Mouse (Mus musculus) inflammation-experienced regulatory T-cells (primary cell): Measurements from ENCODE around the gene Arpin. TPM values are rescaled to one million over a fixed set of nuclear protein-coding genes. Genes with fewer than 3 reads are reported as not detected.

Experiments used
- polyA plus RNA-seq, 2 experiments: library from polyadenylated mRNA; unstranded; fragments of 100-300 nt; shearing (Covaris generic); gene quantifications; one replicate each; pipeline ENCODE4 v1.2.1; 2017

Arpin gene
- under 1 TPM; 0.23 to 0.81 TPM for polyA plus RNA-seq

DNA sequence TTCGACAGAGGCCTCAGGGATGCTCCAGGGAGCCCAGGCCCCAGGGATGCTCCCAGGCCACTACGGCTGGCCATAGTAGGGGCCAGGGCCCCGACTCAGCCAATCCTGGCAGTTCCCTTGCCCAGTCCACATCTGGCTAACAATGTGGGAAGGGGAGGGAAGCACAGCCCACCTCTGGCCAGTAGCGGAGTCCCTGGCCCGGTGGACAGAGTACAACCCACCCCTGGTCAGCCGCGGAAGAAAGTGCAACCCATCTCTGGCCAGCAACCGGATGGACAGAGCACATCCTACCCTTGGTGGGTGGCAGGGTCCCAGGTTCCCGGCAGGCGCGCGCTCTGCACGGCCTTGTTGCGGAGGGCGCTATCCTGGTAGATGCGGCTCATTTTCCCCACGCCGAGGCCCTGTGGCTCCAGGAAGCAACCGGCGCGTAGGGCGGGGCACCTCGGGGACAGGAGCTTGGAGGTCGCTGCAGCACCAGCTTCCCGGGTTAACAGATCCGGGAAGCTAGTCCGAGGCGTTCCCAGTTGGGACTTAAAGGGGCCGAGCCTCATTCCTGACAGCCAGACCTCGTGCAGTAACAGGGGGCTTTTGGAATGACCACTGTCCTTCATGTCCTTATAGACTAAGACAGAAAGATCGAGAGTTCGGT is at the start of gene Arpin:
Gene Arpin, minus strand, starts transcription at position 498 of the 649 bp plus-strand sequence.

DNA sequence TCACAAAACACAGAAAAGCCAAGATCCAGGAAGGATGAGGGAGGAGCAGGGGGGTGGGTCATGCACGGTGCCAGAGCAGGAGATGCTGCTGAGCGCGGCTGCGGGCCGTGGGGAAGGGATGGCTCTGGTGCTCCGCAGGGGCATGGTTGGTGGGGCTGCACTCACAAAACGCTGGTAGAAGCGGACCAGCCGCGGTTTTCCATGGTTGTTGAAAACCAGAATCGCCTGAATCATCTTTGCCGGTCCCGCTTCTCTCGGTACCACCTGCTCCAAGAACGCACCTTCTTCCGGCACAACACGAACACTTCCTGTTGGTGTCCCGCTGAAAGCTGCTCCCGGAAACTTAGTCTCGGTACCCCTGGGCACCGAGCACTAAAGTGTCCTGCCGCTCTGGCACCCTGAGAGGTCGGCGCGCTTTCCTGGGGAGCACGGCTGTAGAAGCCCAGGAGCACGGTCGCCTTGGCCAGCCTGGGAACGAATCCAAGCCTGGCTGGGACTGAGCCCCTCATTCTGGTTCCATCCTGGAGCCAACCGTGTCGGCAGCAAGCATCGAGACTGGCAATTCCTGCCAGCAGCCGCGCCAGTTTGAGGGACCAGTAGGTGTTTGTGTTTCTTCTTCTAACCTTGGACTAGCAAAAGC is 14.7 kb downstream of the Arpin start, which contains the start of gene Ap3s2:
Gene Ap3s2, minus strand, starts transcription at position 306 of the 640 bp plus-strand sequence.

Other genes starting within 250 kb of the Arpin start
- 1 to 10 TPM in 1 of 2 experiments, under 1 TPM in 1; 0.98 to 4.4 TPM for gene Kif7, start 219.6 kb downstream of the Arpin start, polyA plus RNA-seq
- under 1 TPM; 0.24 to 0.47 TPM for gene Plin1, start 202.5 kb downstream of the Arpin start, polyA plus RNA-seq
- 1 to 10 TPM; 2.6 to 6.5 TPM for gene Pex11a, start 192.2 kb downstream of the Arpin start, polyA plus RNA-seq
- gene Wdr93, start 192.2 kb downstream of the Arpin start, polyA plus RNA-seq: under 1 TPM; 0.07 to 0.32 TPM
- gene Mesp1, start 141.6 kb downstream of the Arpin start, polyA plus RNA-seq: not detected
- gene Mesp2, start 124.6 kb downstream of the Arpin start, polyA plus RNA-seq: 1 to 10 TPM in 1 of 2 experiments, under 1 TPM in 1; 0.29 to 1.7 TPM
- under 1 TPM; 0.16 to 0.92 TPM for gene Anpep, start 74.3 kb downstream of the Arpin start, polyA plus RNA-seq
- gene Ap3s2, start 14.7 kb downstream of the Arpin start, polyA plus RNA-seq: 10 to 100 TPM; 22.5 to 23.9 TPM
- gene Zfp710, start 89.5 kb upstream of the Arpin start, polyA plus RNA-seq: 10 to 100 TPM; 12.1 to 22.7 TPM
- 10 to 100 TPM; 54.1 to 84.7 TPM for gene Idh2, start 180.0 kb upstream of the Arpin start, polyA plus RNA-seq